Mouse (Mus musculus) liver, adult 2 months (tissue): ENCODE measurements around the gene Apol7e.

Source experiments
- CTCF ChIP-seq: fragments of 200-500 bp; IDR thresholded peaks from 2 replicates; pipeline ENCODE4 v1.5.1; 2011; ENCODE audit warnings: low read depth, low read length, control low read depth
- POLR2A ChIP-seq: fragments of 200-500 bp; IDR thresholded peaks from 2 replicates; pipeline ENCODE4 v1.6.1; 2011; ENCODE audit warnings: low read length, control low read depth; ENCODE audit not compliant: insufficient read depth; ENCODE audit errors: extremely low read depth

- TF ChIP-seq CTCF (no peak), POLR2A (no peak)
These were observed 64.4 kb downstream of the Apol7e start for GRCm38 (mm10) chr15:77763050-77763449.
